Mouse (Mus musculus): ENCODE results near the gene Gpr18.

GRCm38 (mm10) chr14:121916311-121917094 lies 922 bp upstream of the Gpr18 start:
- TF ChIP-seq CTCF (IDR thresholded peaks at IDR 0.05; ENCODE audit: borderline replicate concordance, insufficient read depth, low read depth, low read length), result no peak
- no peak for TF ChIP-seq POLR2A (IDR thresholded peaks at IDR 0.05; ENCODE audit: borderline replicate concordance, insufficient read depth, low read length)

All from cerebellum, adult 2 months (tissue).